ENCODE assay signal across 20 mouse cellular contexts in genomic region chr14:78912076-78912475, GRCm38 (mm10).
DNase-seq lines count a peak whose midpoint lies in the region; ATAC-seq and TF ChIP-seq lines count a peak whose summit lies in the region.
"Had no signal": no experiment of that assay in that cellular context is flagged by ENCODE, and none has a peak within 500 bp of the region (broad histone marks: within the 10 kb centered on the region; RNA-seq: fewer than 3 reads in every experiment).

No protein-coding gene starts in this region.

- H3K4me3 ChIP-seq in gastrocnemius, adult 2 months = no peak overlapping the region
- no peak overlapping the region for H3K4me3 ChIP-seq in kidney, postnatal 0 days (replicated peaks; ENCODE audit: low read depth, low read length)
- H3K4me3 ChIP-seq: embryonic facial prominence, embryonic 13.5 days; hindbrain, embryonic 12.5 days; hindbrain, embryonic 15.5 days had no signal

- no peak overlapping the region for H3K4me2 ChIP-seq in kidney, postnatal 0 days (ENCODE audit: low read length)
- H3K4me2 ChIP-seq: embryonic facial prominence, embryonic 13.5 days; heart, embryonic 11.5 days; hindbrain, embryonic 12.5 days; hindbrain, embryonic 15.5 days had no signal

- peak overlapping the region; percentile 49; the same call in 1 of the 2 replicates for H3K27ac ChIP-seq in gastrocnemius, adult 2 months
- no peak overlapping the region for H3K27ac ChIP-seq in kidney, postnatal 0 days
- H3K27ac ChIP-seq: embryonic facial prominence, embryonic 13.5 days; hindbrain, embryonic 12.5 days; hindbrain, embryonic 15.5 days had no signal

- no peak for TF ChIP-seq CTCF in gastrocnemius, adult 2 months (IDR thresholded peaks at IDR 0.05)
- no peak for TF ChIP-seq CTCF in kidney, postnatal 0 days (IDR thresholded peaks at IDR 0.05; ENCODE audit: low read depth)

- ATAC-seq in kidney, postnatal 0 days (replicated peaks; ENCODE audit: low FRiP score, low read depth) = no peak
- ATAC-seq: CD4-positive, CD25-positive, alpha-beta regulatory T cell, adult 4 months; forebrain, embryonic 14.5 days; forebrain, postnatal 0 days had no signal

- DNase-seq in gastrocnemius, adult 2 months = peak; percentile 52
- no peak for DNase-seq in gastrocnemius, postnatal 4 days (ENCODE audit: low spot score in 2 of 2)
- DNase-seq in kidney, postnatal 0 days (ENCODE audit: low spot score) = peak; percentile 40
- no peak for DNase-seq in kidney, postnatal 10 days
- peak; percentile 27 for DNase-seq in skeletal muscle tissue, adult 2 months (ENCODE audit: low read depth, low spot score)
- DNase-seq in retina, embryonic 14.5 days (ENCODE audit: low spot score) = no peak
- DNase-seq: adrenal gland, adult 2 months; adrenal gland, postnatal 14 days; cerebellum, adult 11 months; cerebellum, adult 2 months; cerebellum, adult 9-11 months; cerebellum, postnatal 25 days; forebrain, postnatal 0 days; gastrocnemius, postnatal 10 days had no signal

- no peaks in the 10 kb centered on the region for H3K27me3 ChIP-seq in kidney, postnatal 0 days (ENCODE audit: insufficient read depth, low read length)
- H3K27me3 ChIP-seq: embryonic facial prominence, embryonic 13.5 days; hindbrain, embryonic 12.5 days; hindbrain, embryonic 15.5 days had no signal

- intact Hi-C loops in gastrocnemius, adult 2 months (cut with DNase I) = no loop called here

- no peaks in the 10 kb centered on the region for H3K9me3 ChIP-seq in kidney, postnatal 0 days (replicated peaks; ENCODE audit: low read length)
- H3K9me3 ChIP-seq: embryonic facial prominence, embryonic 13.5 days; hindbrain, embryonic 12.5 days; hindbrain, embryonic 15.5 days had no signal

- no peaks in the 10 kb centered on the region for H3K4me1 ChIP-seq in kidney, postnatal 0 days (replicated peaks; ENCODE audit: insufficient read depth, low read length)
- H3K4me1 ChIP-seq: hindbrain, embryonic 12.5 days; hindbrain, embryonic 15.5 days had no signal

- 0 out of 2 replicates have a peak, but pooled peaks cover 7% of the 10 kb centered on the region for H3K36me3 ChIP-seq in kidney, postnatal 0 days (ENCODE audit: insufficient read depth, low read length)
- H3K36me3 ChIP-seq: embryonic facial prominence, embryonic 13.5 days; hindbrain, embryonic 12.5 days; hindbrain, embryonic 15.5 days had no signal

- 58% methylated on average over 10 of the region's 10 CpGs for WGBS in kidney, postnatal 0 days

- no peak overlapping the region for H3K9ac ChIP-seq in kidney, postnatal 0 days (ENCODE audit: low read depth, low read length)
- H3K9ac ChIP-seq: embryonic facial prominence, embryonic 13.5 days; forebrain, postnatal 0 days; hindbrain, embryonic 12.5 days; hindbrain, embryonic 15.5 days had no signal

Comparison
In these comparisons a context has a peak if more than half of its experiments do, and no peak if none do; other contexts are left out.
1. DNase-seq: peak in gastrocnemius, adult 2 months (single experiment), kidney, postnatal 0 days (single experiment) and skeletal muscle tissue, adult 2 months (single experiment); none in gastrocnemius, postnatal 4 days (0 of 2), kidney, postnatal 10 days (single experiment) and retina, embryonic 14.5 days (single experiment).